Mouse (Mus musculus): ENCODE results near the gene Dnajc25. TPM values are rescaled to one million over a fixed set of nuclear protein-coding genes. Genes with fewer than 3 reads are reported as not detected.

Gene Dnajc25
- polyA plus RNA-seq (2015; fragmentation: Nextera tagmentation; extraction: Ambion mirVana): 14.0 and 14.1 TPM in 2 replicates

DNA sequence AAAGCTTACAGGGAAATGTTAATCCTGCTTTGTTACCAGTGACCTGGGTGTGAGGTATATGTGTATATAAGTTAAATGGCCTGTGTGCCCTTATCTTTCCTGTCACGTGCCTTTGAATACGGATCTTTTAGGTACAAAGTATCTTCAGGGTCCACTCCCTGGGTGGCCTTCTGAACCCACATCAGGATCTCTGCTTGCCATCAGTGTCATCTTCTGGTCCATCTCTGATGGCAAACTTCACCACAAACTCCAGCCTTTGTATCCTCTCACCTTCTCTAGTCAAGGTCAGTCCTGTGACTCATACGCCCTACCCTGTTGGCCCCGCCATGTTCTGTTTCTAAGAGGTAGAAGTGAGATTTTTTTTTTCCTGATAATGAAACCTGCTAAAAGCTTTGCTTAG is at the start of gene Dnajc25:
Gene Dnajc25 (plus strand): TSS at position 301 of the 400 bp plus-strand sequence.
- Histone ChIP-seq H3K4me1 (replicated peaks; ENCODE audit: insufficient read depth, low read length) (no peaks in the 10 kb centered on the region), H3K36me3 (ENCODE audit: insufficient read depth, low read length) (no peaks in the 10 kb centered on the region), H3K4me3 (replicated peaks; ENCODE audit: low read depth, low read length) (no peak within 1 kb of the TSS), H3K27me3 (ENCODE audit: insufficient read depth, low read length) (no peaks in the 10 kb centered on the region), H3K9me3 (replicated peaks; ENCODE audit: low read length) (no peaks in the 10 kb centered on the region), H3K4me2 (ENCODE audit: low read length) (peak within 1 kb of the TSS; percentile 14; the same call in 1 of the 2 replicates), H3K27ac (no peak within 1 kb of the TSS), H3K9ac (ENCODE audit: low read depth, low read length) (no peak within 1 kb of the TSS)
- no peak for TF ChIP-seq CTCF (IDR thresholded peaks at IDR 0.05; ENCODE audit: low read depth)
- DNase-seq (ENCODE audit: low spot score) (no peak), ATAC-seq (replicated peaks; ENCODE audit: low FRiP score, low read depth) (no peak)
- 64% methylated on average over 4 of the region's 4 CpGs for WGBS

DNA sequence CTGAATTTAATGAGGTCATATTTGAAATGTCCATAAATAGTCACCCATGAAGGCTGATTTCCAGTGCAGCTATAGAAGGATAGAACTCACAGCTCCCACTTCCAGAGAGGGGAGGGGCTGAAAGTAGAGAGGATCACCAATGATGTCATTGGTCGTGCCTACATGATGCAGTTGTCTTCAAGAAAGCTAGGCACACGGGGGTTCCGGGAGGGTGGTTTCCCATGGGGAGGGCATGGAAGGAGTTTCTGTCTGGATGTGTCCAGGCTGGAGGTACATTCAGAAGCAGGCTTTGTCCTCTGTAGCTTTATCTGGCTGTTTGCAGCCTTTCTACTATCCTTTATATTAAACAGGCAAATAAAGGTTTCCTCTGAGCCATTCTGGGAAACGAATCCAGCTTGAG is 46.5 kb upstream of the Dnajc25 start:
- Histone ChIP-seq H3K27me3 (ENCODE audit: insufficient read depth, low read length) (no peaks in the 10 kb centered on the region), H3K9ac (ENCODE audit: low read depth, low read length) (no peak overlapping the region), H3K4me2 (ENCODE audit: low read length) (no peak overlapping the region), H3K36me3 (ENCODE audit: insufficient read depth, low read length) (no peaks in the 10 kb centered on the region), H3K4me3 (replicated peaks; ENCODE audit: low read depth, low read length) (no peak overlapping the region), H3K4me1 (replicated peaks; ENCODE audit: insufficient read depth, low read length) (no peaks in the 10 kb centered on the region), H3K27ac (no peak overlapping the region), H3K9me3 (replicated peaks; ENCODE audit: low read length) (no peaks in the 10 kb centered on the region)
- DNase-seq (ENCODE audit: low spot score) (no peak), ATAC-seq (replicated peaks; ENCODE audit: low FRiP score, low read depth) (no peak)
- no peak for TF ChIP-seq CTCF (IDR thresholded peaks at IDR 0.05; ENCODE audit: low read depth)
- WGBS: 84% methylated on average over 4 of the region's 4 CpGs

DNA sequence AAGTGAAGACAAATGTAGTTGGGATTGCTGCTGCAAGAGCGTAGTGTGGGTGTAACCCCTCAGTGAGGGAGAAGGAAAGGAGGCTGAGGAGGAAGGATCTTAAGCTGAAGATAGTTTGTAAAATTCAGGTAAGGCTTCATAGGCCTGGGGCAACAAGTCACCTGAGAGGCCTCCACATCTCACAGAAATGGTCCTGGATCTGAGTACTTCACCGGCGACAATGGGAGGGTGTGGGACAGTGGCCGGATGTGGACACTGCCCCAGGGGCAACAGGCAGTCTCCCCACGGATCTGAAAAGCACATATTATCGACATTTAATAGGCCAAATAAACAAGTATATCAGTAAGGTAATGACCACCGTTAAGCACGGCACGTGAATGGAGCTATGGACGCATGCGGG is 42.2 kb upstream of the Dnajc25 start:
- no peak for TF ChIP-seq CTCF (IDR thresholded peaks at IDR 0.05; ENCODE audit: low read depth)

DNA sequence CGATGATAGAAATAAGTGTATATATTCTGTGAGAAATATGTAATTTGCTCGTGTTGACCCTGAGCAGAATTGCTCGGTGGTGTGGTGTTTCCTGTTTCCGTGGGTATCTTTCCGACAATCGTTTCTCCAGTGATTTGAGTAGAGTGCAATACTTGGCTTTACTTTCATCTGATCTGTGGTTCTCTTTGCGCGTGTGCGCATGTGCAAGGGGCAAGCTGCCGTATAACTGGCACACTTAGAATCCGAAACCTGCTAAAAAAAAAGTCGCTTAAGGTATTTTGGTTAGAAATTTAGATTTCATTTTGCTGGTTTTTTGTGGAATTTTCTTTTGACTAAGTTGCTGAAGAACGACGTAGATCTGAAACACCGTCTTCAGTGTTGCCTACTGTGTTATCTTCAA is 33.1 kb upstream of the Dnajc25 start:
- no peaks in the 10 kb centered on the region for H3K36me3 ChIP-seq (ENCODE audit: insufficient read depth, low read length)
- DNase-seq (ENCODE audit: low spot score) (no peak), ATAC-seq (replicated peaks; ENCODE audit: low FRiP score, low read depth) (no peak)
- H3K4me1 ChIP-seq (replicated peaks; ENCODE audit: insufficient read depth, low read length): no peaks in the 10 kb centered on the region
- 94% methylated on average over 15 of the region's 15 CpGs for WGBS
- H3K4me3 ChIP-seq (replicated peaks; ENCODE audit: low read depth, low read length): no peak overlapping the region
- no peak overlapping the region for H3K27ac ChIP-seq
- H3K9me3 ChIP-seq (replicated peaks; ENCODE audit: low read length): no peaks in the 10 kb centered on the region
- no peaks in the 10 kb centered on the region for H3K27me3 ChIP-seq (ENCODE audit: insufficient read depth, low read length)
- H3K4me2 ChIP-seq (ENCODE audit: low read length): no peak overlapping the region
- TF ChIP-seq CTCF (IDR thresholded peaks at IDR 0.05; ENCODE audit: low read depth): no peak
- H3K9ac ChIP-seq (ENCODE audit: low read depth, low read length): no peak overlapping the region

More for the DNA sequence above, 42.2 kb upstream of the Dnajc25 start:
- H3K27ac ChIP-seq: no peak overlapping the region
- H3K36me3 ChIP-seq (ENCODE audit: insufficient read depth, low read length): no peaks in the 10 kb centered on the region
- H3K4me3 ChIP-seq (replicated peaks; ENCODE audit: low read depth, low read length): no peak overlapping the region
- no peak overlapping the region for H3K9ac ChIP-seq (ENCODE audit: low read depth, low read length)
- H3K4me2 ChIP-seq (ENCODE audit: low read length): no peak overlapping the region
- H3K4me1 ChIP-seq (replicated peaks; ENCODE audit: insufficient read depth, low read length): no peaks in the 10 kb centered on the region
- 91% methylated on average over 11 of the region's 11 CpGs for WGBS
- ATAC-seq (replicated peaks; ENCODE audit: low FRiP score, low read depth) (no peak), DNase-seq (ENCODE audit: low spot score) (no peak)
- no peaks in the 10 kb centered on the region for H3K27me3 ChIP-seq (ENCODE audit: insufficient read depth, low read length)
- H3K9me3 ChIP-seq (replicated peaks; ENCODE audit: low read length): no peaks in the 10 kb centered on the region

DNA sequence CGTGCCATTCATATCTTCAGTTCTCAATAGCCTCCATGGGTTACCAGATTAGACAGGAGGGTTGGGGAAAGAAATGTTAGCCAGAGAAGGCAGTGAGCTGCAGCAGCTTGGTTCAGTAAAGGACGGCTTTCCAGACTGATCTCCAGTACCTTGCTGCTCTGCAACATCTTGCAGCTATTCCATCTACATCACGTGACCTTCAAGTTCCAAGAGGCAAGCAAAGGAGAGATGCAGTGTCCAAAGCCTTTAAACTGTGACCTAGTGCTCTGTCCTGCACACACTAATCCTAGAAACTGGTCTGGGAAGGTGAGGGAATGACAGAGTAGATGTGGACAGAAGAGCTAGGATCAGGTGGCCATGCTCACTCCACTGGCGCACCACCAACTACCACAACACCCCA is 31.6 kb upstream of the Dnajc25 start:
- no peak overlapping the region for H3K4me2 ChIP-seq (ENCODE audit: low read length)
- 95% methylated on average over 4 of the region's 4 CpGs for WGBS
- no peaks in the 10 kb centered on the region for H3K36me3 ChIP-seq (ENCODE audit: insufficient read depth, low read length)
- ATAC-seq (replicated peaks; ENCODE audit: low FRiP score, low read depth) (no peak), DNase-seq (ENCODE audit: low spot score) (no peak)
- no peaks in the 10 kb centered on the region for H3K4me1 ChIP-seq (replicated peaks; ENCODE audit: insufficient read depth, low read length)
- H3K27me3 ChIP-seq (ENCODE audit: insufficient read depth, low read length): no peaks in the 10 kb centered on the region
- H3K27ac ChIP-seq: no peak overlapping the region
- H3K9ac ChIP-seq (ENCODE audit: low read depth, low read length): no peak overlapping the region
- H3K9me3 ChIP-seq (replicated peaks; ENCODE audit: low read length): no peaks in the 10 kb centered on the region
- TF ChIP-seq CTCF (IDR thresholded peaks at IDR 0.05; ENCODE audit: low read depth): no peak
- H3K4me3 ChIP-seq (replicated peaks; ENCODE audit: low read depth, low read length): no peak overlapping the region

DNA sequence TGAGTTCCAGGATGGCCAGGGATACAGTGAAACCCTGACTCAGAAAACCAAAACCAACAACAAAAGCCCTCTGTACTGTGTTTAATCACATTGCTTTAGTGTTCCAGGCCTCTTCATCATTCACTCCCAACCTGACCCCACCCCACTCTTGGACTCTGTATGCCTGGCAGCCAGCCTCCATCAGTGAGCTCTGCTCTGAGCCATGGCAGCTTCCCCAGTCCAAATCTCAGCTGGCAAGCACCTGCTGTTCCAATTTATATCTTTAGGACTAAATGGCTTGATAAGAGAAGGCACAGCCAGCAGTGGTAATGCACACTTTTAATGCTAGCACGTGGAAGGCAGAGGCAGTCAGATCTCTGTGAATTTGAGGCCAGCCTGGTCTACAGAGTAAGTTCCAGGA is 29.7 kb upstream of the Dnajc25 start:
- Histone ChIP-seq H3K27ac (no peak overlapping the region), H3K4me3 (replicated peaks; ENCODE audit: low read depth, low read length) (no peak overlapping the region), H3K27me3 (ENCODE audit: insufficient read depth, low read length) (no peaks in the 10 kb centered on the region), H3K4me2 (ENCODE audit: low read length) (no peak overlapping the region), H3K36me3 (ENCODE audit: insufficient read depth, low read length) (no peaks in the 10 kb centered on the region), H3K4me1 (replicated peaks; ENCODE audit: insufficient read depth, low read length) (no peaks in the 10 kb centered on the region), H3K9me3 (replicated peaks; ENCODE audit: low read length) (no peaks in the 10 kb centered on the region), H3K9ac (ENCODE audit: low read depth, low read length) (no peak overlapping the region)
- ATAC-seq (replicated peaks; ENCODE audit: low FRiP score, low read depth): no peak
- DNase-seq (ENCODE audit: low spot score): no peak
- TF ChIP-seq CTCF (IDR thresholded peaks at IDR 0.05; ENCODE audit: low read depth): no peak
- WGBS: 71% methylated on average over 1 of the region's 1 CpGs

DNA sequence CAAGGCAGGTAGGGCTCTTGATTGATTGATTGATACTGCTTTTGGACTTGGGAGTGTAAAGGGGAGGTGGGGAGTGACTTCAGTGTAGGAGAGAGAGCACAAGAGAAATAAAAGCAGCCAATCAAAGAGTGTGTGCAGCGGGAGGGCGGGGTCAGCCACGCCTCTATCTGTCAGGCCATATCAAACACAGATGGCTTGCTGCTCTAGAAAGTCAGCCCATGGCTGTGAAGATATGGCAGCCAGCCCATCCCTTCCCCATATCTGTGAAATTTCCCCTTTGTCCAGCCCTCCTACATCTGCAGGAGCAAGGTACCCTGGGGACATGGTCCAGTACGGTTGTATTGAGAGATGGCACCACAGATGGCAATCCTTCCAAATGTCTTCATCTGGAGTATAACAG is 24.2 kb upstream of the Dnajc25 start:
- no peak overlapping the region for H3K27ac ChIP-seq
- WGBS: 93% methylated on average over 4 of the region's 4 CpGs
- ATAC-seq (replicated peaks; ENCODE audit: low FRiP score, low read depth): no peak
- H3K4me1 ChIP-seq (replicated peaks; ENCODE audit: insufficient read depth, low read length): no peaks in the 10 kb centered on the region
- no peak for TF ChIP-seq CTCF (IDR thresholded peaks at IDR 0.05; ENCODE audit: low read depth)
- H3K4me2 ChIP-seq (ENCODE audit: low read length): no peak overlapping the region
- no peaks in the 10 kb centered on the region for H3K9me3 ChIP-seq (replicated peaks; ENCODE audit: low read length)
- DNase-seq (ENCODE audit: low spot score): no peak
- H3K36me3 ChIP-seq (ENCODE audit: insufficient read depth, low read length): 0 out of 2 replicates have a peak, but pooled peaks cover 3% of the 10 kb centered on the region
- no peak overlapping the region for H3K4me3 ChIP-seq (replicated peaks; ENCODE audit: low read depth, low read length)
- no peak overlapping the region for H3K9ac ChIP-seq (ENCODE audit: low read depth, low read length)
- no peaks in the 10 kb centered on the region for H3K27me3 ChIP-seq (ENCODE audit: insufficient read depth, low read length)
